Mouse (Mus musculus) ES-E14 (cell line): ENCODE data around the gene Mapk8ip2.

ENCODE experiments used
- CHD2 ChIP-seq: IDR thresholded peaks from 2 replicates; pipeline ENCODE4 v1.6.1; 2014; ENCODE audit warnings: mild to moderate bottlenecking, low read depth, low read length, inconsistent platforms
- HCFC1 ChIP-seq: IDR thresholded peaks from 2 replicates; pipeline ENCODE4 v1.6.1; 2012; ENCODE audit warnings: low read length, inconsistent platforms, borderline replicate concordance; ENCODE audit not compliant: insufficient read depth
- MAFK ChIP-seq: IDR thresholded peaks from 2 replicates; pipeline ENCODE4 v1.6.1; 2014; ENCODE audit warnings: mild to moderate bottlenecking, low read depth, low read length, inconsistent platforms; ENCODE audit not compliant: insufficient read depth
- ZC3H11A ChIP-seq: IDR thresholded peaks from 2 replicates; pipeline ENCODE4 v1.6.1; 2012; ENCODE audit warnings: low read depth, mild to moderate bottlenecking, inconsistent platforms, low read length, borderline replicate concordance

DNA sequence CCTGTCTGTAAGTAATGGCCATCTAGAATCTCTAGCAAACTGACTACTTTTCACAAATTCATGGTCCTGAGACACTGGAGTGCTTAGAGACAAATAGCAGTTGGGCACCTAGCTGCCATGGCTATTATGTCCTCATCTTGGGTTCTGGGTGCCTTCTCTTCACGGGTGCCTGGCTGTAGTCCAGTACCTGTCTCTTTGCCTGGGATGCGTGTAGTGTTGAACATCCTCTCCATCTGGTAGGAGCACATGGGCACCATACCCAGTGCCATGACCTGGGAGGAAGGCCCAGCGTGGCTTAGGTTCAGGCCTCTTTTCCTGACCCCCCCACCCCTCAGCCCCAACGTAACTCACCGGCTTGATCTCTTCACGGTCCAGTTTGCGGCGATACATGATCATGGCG, 31.8 kb upstream of the Mapk8ip2 start:
- TF ChIP-seq ZC3H11A: no peak
- TF ChIP-seq CHD2: no peak
- TF ChIP-seq MAFK: no peak
- TF ChIP-seq HCFC1: no peak
